Mouse (Mus musculus) liver, adult 2 months (tissue): ENCODE measurements around the gene Mael.

Experiments used
- CTCF ChIP-seq: fragments of 200-500 bp; IDR thresholded peaks from 2 replicates; pipeline ENCODE4 v1.5.1; 2011; ENCODE audit warnings: low read depth, low read length, control low read depth
- POLR2A ChIP-seq: fragments of 200-500 bp; IDR thresholded peaks from 2 replicates; pipeline ENCODE4 v1.6.1; 2011; ENCODE audit warnings: low read length, control low read depth; ENCODE audit not compliant: insufficient read depth; ENCODE audit errors: extremely low read depth

DNA sequence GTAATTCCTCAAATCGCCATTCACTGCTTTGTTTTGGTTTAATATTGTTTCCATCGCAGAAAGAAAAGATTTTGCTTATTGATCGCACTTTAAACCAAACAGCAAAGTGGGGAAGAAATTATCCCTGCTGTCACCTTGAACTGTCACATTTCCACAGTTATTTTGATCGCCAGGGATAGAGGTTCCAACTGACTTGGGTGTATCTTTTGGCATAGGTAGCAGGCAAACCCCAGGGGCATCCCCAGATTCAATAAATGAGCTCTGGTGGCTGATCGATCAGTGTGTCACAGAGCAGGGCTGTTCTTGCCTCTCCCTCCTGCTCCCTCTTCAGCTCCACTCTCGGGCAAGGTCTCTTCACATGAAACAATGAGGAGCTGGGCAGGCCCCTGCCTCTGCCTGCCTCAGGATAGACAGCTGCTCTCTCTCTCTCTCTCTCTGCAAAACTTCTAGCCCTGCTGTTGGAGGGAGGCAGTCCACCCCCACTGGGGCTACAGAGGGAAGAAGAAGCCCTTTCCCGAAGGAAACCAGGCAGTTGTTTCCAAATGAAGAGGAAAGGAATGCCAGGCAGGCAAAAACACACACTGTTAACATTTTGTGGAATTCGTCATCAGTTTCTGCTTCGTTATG lies 41.1 kb upstream of the Mael start:
- TF ChIP-seq POLR2A = no peak
- TF ChIP-seq CTCF = no peak
